Mouse (Mus musculus) liver, embryonic 12.5 days (tissue): ENCODE results near the gene Ubash3b. TPM values are rescaled to one million over a fixed set of nuclear protein-coding genes. Genes with fewer than 3 reads are reported as not detected.

Source experiments
- ATAC-seq: fragments of 200-750 bp; cut with Nextera tagmentation; 2 replicates; pipeline ENCODE4 v1.8.0; 2017; ENCODE audit warnings: moderate number of reproducible peaks, mild to moderate bottlenecking, moderate library complexity
- H3K27ac ChIP-seq: fragments of 300-500 bp; sonication (generic); 2 replicates; pipeline ENCODE4 v1.5.1; 2016; ENCODE audit warnings: mild to moderate bottlenecking
- H3K27me3 ChIP-seq: fragments of 300-500 bp; sonication (generic); replicated peaks from 2 replicates; pipeline ENCODE4 v1.6.1; 2016; ENCODE audit warnings: mild to moderate bottlenecking, moderate library complexity
- H3K36me3 ChIP-seq: fragments of 300-500 bp; sonication (generic); 2 replicates; pipeline ENCODE4 v1.6.1; 2016; ENCODE audit warnings: mild to moderate bottlenecking, moderate library complexity
- H3K4me1 ChIP-seq: fragments of 300-500 bp; sonication (generic); 2 replicates; pipeline ENCODE4 v1.6.1; 2016
- H3K4me2 ChIP-seq: fragments of 300-500 bp; sonication (generic); 2 replicates; pipeline ENCODE4 v1.6.1; 2016; ENCODE audit warnings: mild to moderate bottlenecking, moderate library complexity
- H3K4me3 ChIP-seq: fragments of 300-500 bp; sonication (generic); 2 replicates; pipeline ENCODE4 v1.5.1; 2016; ENCODE audit warnings: mild to moderate bottlenecking, moderate library complexity
- H3K9ac ChIP-seq: fragments of 300-500 bp; sonication (generic); 2 replicates; pipeline ENCODE4 v1.6.1; 2016; ENCODE audit warnings: mild to moderate bottlenecking, moderate library complexity
- H3K9me3 ChIP-seq: fragments of 300-500 bp; sonication (generic); replicated peaks from 2 replicates; pipeline ENCODE4 v1.6.1; 2016; ENCODE audit warnings: mild to moderate bottlenecking, moderate library complexity
- WGBS: fragments of 180-500 bp; shearing (Covaris S2); methylation state at CpG from one replicate; pipeline ENCODE4 v1.1.7; 2016; ENCODE audit not compliant: insufficient replicate concordance; 5-methylcytosine and 5-hydroxymethylcytosine counted together
- polyA plus RNA-seq: library from polyadenylated mRNA; unstranded; fragments of >200 nt; fragmentation: Nextera tagmentation; extraction: Ambion mirVana; gene quantifications from 2 replicates; pipeline ENCODE4 v1.2.1, GENCODE M21; 2016

Gene Ubash3b
- polyA plus RNA-seq, 1 experiment from 2014 or later = 14.0 TPM

DNA sequence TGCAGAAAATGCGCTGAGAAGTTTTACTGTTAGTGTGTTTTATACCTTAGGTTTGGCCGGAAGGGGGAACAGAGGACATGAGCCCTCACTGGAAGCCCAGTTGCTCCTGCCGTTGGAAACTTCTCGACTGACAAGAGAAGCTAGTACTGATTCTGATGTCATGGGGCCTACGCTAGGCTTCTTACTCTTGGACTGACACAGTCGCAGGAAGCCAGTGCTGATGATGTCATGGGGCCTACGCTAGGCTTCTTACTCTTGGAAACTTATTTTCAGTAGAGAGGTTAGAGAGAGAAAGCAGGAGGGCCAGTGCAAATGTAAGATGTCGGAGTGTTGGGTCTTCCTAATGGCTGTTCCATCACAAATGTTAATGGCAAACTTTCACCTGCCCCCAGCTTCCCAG lies 57.8 kb downstream of the Ubash3b start:
- Histone ChIP-seq H3K27ac (no peak overlapping the region), H3K4me1 (peaks cover 28% of the 10 kb centered on the region), H3K9ac (no peak overlapping the region), H3K4me3 (no peak overlapping the region), H3K4me2 (no peak overlapping the region), H3K9me3 (no peaks in the 10 kb centered on the region), H3K36me3 (no peaks in the 10 kb centered on the region), H3K27me3 (peaks cover 12% of the 10 kb centered on the region; the same call in 1 of the 2 replicates)
- ATAC-seq = no peak
- 81% methylated on average over 8 of the region's 8 CpGs for WGBS

DNA sequence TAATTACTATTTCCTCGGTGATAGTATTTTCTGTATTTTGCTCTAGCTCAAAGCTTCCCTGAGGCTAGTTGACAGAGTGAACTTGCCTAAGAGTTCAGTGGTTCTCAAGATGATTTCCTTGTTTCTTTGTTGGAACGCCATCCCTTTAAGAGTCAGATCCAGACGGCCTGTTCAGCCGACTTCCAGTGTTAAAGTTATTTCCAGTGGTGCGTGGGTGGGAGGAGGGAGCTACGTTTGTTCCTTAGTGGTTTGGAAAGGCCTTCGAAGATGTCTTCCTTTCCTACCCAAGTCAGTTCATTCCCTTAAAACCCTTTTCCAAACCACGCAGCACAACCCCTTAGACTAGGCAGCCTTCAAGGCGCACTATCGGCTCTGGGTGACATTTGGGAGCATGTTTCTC lies 58.9 kb downstream of the Ubash3b start:
- H3K4me1 ChIP-seq = peaks cover 25% of the 10 kb centered on the region
- 74% methylated on average over 10 of the region's 10 CpGs for WGBS
- H3K4me2 ChIP-seq = no peak overlapping the region
- H3K9me3 ChIP-seq = no peaks in the 10 kb centered on the region
- no peaks in the 10 kb centered on the region for H3K36me3 ChIP-seq
- no peak overlapping the region for H3K27ac ChIP-seq
- no peak overlapping the region for H3K4me3 ChIP-seq
- no peak for ATAC-seq
- H3K27me3 ChIP-seq = peaks cover 9% of the 10 kb centered on the region; the same call in 1 of the 2 replicates
- no peak overlapping the region for H3K9ac ChIP-seq

DNA sequence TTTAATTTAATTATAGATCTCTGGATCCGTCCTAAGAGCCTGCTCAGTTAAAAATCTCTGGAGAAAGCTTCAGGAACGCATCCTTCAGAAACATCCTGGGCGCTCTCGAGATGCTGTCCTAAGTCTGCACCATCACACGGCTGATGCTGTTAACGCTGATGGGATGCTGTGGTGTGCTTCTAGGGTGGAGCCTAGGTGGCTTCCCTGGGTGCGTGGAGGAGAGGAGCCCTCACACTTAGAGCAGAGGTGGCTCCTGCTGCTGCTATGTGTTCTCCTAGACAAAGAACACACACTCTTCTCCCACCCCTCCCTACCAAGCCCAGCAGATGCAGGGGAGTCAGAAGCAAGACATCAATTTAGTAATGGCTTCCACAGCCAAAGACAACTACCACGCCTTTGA lies 61.6 kb downstream of the Ubash3b start:
- Histone ChIP-seq H3K36me3 (no peaks in the 10 kb centered on the region), H3K4me3 (no peak overlapping the region), H3K27ac (no peak overlapping the region), H3K4me2 (no peak overlapping the region), H3K9ac (no peak overlapping the region), H3K9me3 (no peaks in the 10 kb centered on the region), H3K27me3 (peaks cover 1% of the 10 kb centered on the region; the same call in 1 of the 2 replicates), H3K4me1 (peaks cover 7% of the 10 kb centered on the region)
- no peak for ATAC-seq
- WGBS = 73% methylated on average over 8 of the region's 8 CpGs

DNA sequence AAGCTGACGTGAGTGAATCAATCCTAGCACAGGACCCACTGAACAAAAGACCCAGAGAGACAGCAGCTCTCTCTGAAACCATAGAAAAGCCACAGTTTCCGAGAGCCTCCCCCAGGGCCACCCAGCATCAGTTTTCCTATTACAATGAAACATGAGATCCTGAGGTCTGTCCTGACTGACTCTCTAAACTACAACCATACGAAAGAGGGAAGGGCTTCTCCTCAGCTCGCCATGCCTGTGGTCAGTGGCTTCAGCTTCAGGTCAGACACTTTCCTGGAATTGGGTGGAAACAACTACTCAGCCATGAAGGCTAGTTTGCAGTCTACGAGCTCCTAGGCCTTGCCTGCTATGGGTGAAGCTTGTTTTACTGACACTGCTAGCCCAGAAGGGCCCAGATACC lies 62.4 kb downstream of the Ubash3b start:
- 0 out of 2 replicates have a peak, but pooled peaks cover 3% of the 10 kb centered on the region for H3K4me1 ChIP-seq
- no peak overlapping the region for H3K4me3 ChIP-seq
- 57% methylated on average over 5 of the region's 5 CpGs for WGBS
- H3K4me2 ChIP-seq = no peak overlapping the region
- H3K36me3 ChIP-seq = no peaks in the 10 kb centered on the region
- no peak for ATAC-seq
- no peak overlapping the region for H3K27ac ChIP-seq
- no peaks in the 10 kb centered on the region for H3K27me3 ChIP-seq
- no peak overlapping the region for H3K9ac ChIP-seq
- no peaks in the 10 kb centered on the region for H3K9me3 ChIP-seq

DNA sequence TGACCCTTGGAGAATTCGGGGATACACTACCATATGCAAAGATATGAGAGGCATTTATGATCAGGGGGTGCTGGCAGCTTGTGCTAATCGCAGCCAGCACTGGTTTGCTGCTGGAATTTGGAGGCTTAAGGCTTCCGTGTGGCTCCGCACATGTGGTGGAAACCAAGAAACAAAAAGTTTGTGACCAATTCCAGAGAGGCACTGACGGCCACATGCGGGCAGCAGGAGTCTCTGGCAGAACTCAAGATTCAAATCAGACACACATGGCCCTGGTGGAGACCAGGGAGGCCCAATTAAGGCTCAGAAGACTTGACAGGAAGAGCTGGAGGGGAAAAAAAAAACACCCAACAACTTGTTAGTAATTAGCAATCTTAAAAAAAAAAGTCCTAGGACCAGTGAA lies 63.4 kb downstream of the Ubash3b start:
- Histone ChIP-seq H3K4me2 (no peak overlapping the region), H3K4me1 (0 out of 2 replicates have a peak, but pooled peaks cover 3% of the 10 kb centered on the region), H3K27me3 (no peaks in the 10 kb centered on the region), H3K36me3 (no peaks in the 10 kb centered on the region), H3K9me3 (no peaks in the 10 kb centered on the region), H3K9ac (no peak overlapping the region; the same call in 1 of the 2 replicates), H3K4me3 (no peak overlapping the region), H3K27ac (no peak overlapping the region)
- ATAC-seq = no peak
- WGBS = 72% methylated on average over 6 of the region's 6 CpGs

DNA sequence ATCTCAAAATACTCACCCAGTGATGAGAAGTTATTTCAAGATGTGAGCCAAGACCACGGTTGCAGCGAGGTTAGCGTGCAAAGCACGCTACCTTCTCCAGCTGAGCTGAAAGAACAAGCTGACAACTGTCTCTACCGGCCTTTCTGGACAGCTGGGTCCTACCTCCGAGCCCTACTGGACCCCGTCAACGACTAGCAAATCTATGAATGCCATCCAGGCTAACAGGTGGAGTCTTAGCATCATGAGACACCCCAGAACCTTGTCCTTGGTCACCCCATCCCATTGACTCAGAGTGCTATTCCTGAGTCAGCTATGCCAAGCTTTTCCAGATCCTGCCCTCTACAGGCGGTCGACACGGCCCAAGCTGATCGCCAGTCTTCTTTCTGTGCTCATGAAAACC lies 69.5 kb downstream of the Ubash3b start:
- ATAC-seq = no peak
- H3K4me2 ChIP-seq = no peak overlapping the region
- H3K9me3 ChIP-seq = no peaks in the 10 kb centered on the region
- 81% methylated on average over 12 of the region's 12 CpGs for WGBS
- no peaks in the 10 kb centered on the region for H3K36me3 ChIP-seq
- no peak overlapping the region for H3K4me3 ChIP-seq
- H3K27me3 ChIP-seq = no peaks in the 10 kb centered on the region
- peaks cover 22% of the 10 kb centered on the region for H3K4me1 ChIP-seq
- no peak overlapping the region for H3K9ac ChIP-seq
- no peak overlapping the region for H3K27ac ChIP-seq

DNA sequence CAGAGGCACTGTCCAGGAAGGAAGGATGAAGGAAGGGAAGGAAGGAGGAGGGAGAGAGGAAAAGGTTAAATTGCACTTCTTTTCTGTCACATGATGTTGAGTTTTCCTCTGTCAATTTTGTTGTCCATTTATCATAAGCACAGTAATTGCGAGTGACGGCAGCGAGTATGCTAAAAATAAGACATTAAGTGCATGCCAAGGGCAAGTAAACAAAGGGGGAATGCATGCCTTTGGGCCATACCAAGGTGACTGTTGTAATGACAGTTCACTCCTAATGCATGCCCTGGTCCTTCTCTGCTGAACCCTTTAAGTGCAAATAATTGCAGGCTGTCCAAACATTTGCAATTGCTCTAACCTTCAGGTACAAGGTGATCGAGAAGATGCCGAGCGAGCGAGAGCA lies 70.3 kb downstream of the Ubash3b start:
- ATAC-seq = no peak
- H3K36me3 ChIP-seq = no peaks in the 10 kb centered on the region
- 81% methylated on average over 7 of the region's 7 CpGs for WGBS
- no peak overlapping the region for H3K4me3 ChIP-seq
- H3K9ac ChIP-seq = no peak overlapping the region
- H3K27me3 ChIP-seq = no peaks in the 10 kb centered on the region
- no peak overlapping the region for H3K4me2 ChIP-seq
- no peak overlapping the region for H3K27ac ChIP-seq
- no peaks in the 10 kb centered on the region for H3K9me3 ChIP-seq
- peaks cover 22% of the 10 kb centered on the region for H3K4me1 ChIP-seq

DNA sequence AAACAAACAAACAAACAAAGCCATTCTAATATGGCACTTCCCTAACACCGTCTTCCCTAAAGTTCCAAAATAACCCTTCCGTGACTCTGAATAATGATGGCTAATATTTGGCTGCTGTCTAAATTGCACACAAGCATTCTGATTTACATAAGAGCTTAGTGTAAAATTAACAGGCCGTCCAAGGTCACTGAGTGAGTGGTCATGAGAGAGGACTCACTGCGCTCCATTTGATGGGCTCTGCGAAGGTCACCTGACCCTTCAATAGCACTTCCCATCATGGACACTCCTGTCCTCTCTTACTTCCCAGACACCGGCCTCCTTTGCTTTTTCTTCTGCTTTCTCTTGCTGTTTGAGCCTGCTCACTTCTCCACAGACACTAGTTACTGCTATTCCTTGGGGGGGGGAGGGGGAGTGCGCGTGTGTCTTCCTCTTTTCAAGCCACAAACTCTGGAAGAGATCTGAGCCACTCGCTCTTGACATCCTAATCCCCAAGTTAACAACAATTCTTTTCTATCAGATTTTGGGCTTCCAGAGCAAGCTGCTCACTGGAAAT lies 73.6 kb downstream of the Ubash3b start:
- Histone ChIP-seq H3K9ac (no peak overlapping the region), H3K4me3 (no peak overlapping the region), H3K4me1 (peaks cover 49% of the 10 kb centered on the region), H3K9me3 (no peaks in the 10 kb centered on the region), H3K27me3 (no peaks in the 10 kb centered on the region), H3K27ac (no peak overlapping the region), H3K4me2 (no peak overlapping the region), H3K36me3 (no peaks in the 10 kb centered on the region)
- 46% methylated on average over 9 of the region's 9 CpGs for WGBS
- no peak for ATAC-seq

DNA sequence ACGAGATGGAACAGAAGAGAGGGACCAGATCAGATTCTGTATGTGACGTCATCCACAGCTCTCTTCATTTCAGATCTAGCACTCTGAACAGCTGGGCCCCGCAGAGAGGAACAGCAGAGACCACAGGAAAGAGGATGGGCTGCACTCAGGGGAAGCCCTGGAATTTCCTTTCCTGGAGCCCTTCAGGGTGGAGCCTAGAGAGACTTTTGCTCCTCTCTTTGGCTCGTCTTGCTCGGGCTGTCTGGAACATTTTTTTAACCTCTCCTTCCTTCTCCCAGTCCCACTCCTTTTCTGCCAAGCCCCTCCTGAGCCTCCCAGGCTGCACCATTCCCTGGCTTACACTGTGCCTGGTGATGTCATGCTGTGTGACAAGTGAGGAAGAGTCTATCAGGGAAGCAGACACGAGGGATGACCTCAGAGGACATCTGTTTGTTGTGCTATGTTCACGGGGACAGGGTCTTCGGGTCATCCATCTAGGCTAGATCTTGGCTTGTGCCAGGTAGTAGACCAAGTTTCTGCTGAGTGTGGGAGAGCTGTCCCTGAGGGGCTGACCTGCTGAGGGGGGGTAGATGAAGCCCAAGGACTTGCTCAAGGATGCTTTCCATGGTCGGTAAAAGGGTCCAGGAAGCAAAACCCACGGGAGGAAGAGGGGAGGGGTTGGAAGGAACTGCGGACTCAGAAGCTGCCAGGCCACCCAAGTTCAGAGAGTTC lies 77.2 kb downstream of the Ubash3b start:
- no peak for ATAC-seq
- no peak overlapping the region for H3K9ac ChIP-seq
- no peak overlapping the region for H3K4me3 ChIP-seq
- H3K36me3 ChIP-seq = no peaks in the 10 kb centered on the region
- H3K9me3 ChIP-seq = no peaks in the 10 kb centered on the region
- WGBS = 15% methylated on average over 11 of the region's 11 CpGs
- peaks cover 77% of the 10 kb centered on the region for H3K4me1 ChIP-seq
- H3K4me2 ChIP-seq = peak overlapping the region; percentile 26
- no peaks in the 10 kb centered on the region for H3K27me3 ChIP-seq
- H3K27ac ChIP-seq = peak overlapping the region; percentile 33; the same call in 1 of the 2 replicates

DNA sequence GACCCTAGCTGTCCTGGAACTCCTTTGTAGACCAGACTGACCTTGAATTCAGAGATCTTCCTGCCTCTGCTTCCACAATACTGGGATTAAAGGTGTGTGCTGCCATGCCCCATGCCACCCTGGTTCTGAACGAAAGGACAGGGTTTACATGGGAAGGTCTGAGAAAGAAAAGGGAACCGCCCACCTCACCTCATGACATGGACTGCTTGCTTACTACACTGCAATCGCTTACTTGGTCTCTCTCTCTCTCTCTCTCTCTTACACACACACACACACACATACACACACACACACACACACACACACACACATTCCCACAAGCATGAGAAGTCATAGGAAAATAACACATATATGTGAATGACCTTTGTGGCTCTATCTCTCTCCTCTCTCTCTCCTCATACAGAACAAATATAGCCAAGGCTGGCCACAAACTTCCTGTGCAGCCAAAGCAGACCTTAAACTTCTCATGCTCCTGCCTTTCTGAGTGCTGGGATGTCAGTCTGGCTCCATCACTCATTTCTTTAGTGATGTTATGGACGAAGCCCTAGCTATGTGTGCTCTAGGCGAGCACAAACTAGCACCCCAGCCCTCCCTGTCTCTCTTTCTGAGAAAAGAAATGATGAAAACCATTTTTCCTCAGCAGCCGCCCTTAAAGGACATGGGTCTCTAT lies 78.0 kb downstream of the Ubash3b start:
- no peak for ATAC-seq
- Histone ChIP-seq H3K4me3 (no peak overlapping the region), H3K4me1 (peaks cover 83% of the 10 kb centered on the region), H3K4me2 (peak overlapping the region; percentile 26; the same call in 1 of the 2 replicates), H3K9me3 (no peaks in the 10 kb centered on the region), H3K27ac (peak overlapping the region; percentile 33; the same call in 1 of the 2 replicates), H3K36me3 (no peaks in the 10 kb centered on the region), H3K9ac (no peak overlapping the region), H3K27me3 (no peaks in the 10 kb centered on the region)
- WGBS = 36% methylated on average over 6 of the region's 6 CpGs

DNA sequence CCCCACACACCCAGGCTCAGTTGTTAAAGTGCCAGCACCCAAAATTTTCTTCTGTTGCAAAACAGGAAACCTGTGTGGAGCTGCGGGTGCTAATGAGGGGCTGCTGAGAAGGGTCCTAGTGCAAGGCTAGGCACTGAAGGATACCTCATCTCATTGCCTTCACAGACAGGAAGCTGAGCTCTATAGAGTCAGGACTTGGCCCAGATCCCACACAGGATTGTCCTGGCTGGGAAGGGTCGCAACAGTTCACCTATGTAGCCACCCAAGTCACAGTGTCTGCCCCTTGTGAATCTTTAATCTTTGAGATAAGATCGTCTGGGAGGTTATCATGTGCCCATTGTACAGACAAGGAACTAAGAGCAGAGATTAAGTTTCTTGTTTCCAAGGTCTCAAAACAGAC lies 78.6 kb downstream of the Ubash3b start:
- no peak overlapping the region for H3K4me3 ChIP-seq
- ATAC-seq = no peak
- 51% methylated on average over 3 of the region's 3 CpGs for WGBS
- H3K9ac ChIP-seq = no peak overlapping the region
- H3K27ac ChIP-seq = no peak overlapping the region
- H3K27me3 ChIP-seq = no peaks in the 10 kb centered on the region
- H3K4me2 ChIP-seq = no peak overlapping the region
- peaks cover 83% of the 10 kb centered on the region for H3K4me1 ChIP-seq
- no peaks in the 10 kb centered on the region for H3K9me3 ChIP-seq
- no peaks in the 10 kb centered on the region for H3K36me3 ChIP-seq

DNA sequence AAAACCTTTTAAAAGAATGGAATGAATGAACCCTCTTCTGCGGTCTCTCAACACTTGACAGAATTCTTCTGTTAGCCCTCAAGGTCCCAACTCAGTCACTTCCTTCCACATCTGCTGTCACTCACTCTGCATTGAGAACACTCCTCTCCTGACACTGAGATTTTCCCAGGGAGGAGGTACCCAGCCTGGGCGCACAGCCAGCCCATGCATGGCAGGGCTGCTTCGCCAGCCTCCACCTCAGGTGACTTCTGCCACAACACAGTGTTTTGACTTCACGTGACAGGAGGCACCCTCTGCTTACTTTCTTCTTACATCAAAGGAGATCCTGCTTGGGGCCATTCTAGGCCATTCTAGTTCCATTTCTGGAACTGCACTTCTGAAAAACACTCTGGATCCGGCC lies 80.6 kb downstream of the Ubash3b start:
- peak overlapping the region; percentile 64; the same call in 1 of the 2 replicates for H3K4me2 ChIP-seq
- 78% methylated on average over 5 of the region's 5 CpGs for WGBS
- H3K36me3 ChIP-seq = no peaks in the 10 kb centered on the region
- peak overlapping the region; percentile 33; the same call in 1 of the 2 replicates for H3K27ac ChIP-seq
- no peak for ATAC-seq
- no peak overlapping the region for H3K9ac ChIP-seq
- H3K27me3 ChIP-seq = no peaks in the 10 kb centered on the region
- peaks cover 97% of the 10 kb centered on the region for H3K4me1 ChIP-seq
- H3K9me3 ChIP-seq = no peaks in the 10 kb centered on the region
- H3K4me3 ChIP-seq = no peak overlapping the region
